Mouse (Mus musculus): ENCODE data around the gene Rhoh.

Rhoh gene

GRCm38 (mm10) chr5:65861154-65861944 is at the start of gene Rhoh:
Rhoh (plus strand) TSS chr5:65861213.
- in situ Hi-C loops (cut with MboI, MseI): no loop called here

- in situ Hi-C loops (cut with MboI, MseI): no loop called here
These were observed 37.3 kb upstream of the Rhoh start for GRCm38 (mm10) chr5:65823601-65824133.

- in situ Hi-C loops (cut with MboI, MseI): no loop called here
These were observed 34.5 kb upstream of the Rhoh start for GRCm38 (mm10) chr5:65826476-65826875.

GRCm38 (mm10) chr5:65827102-65827501 is 33.9 kb upstream of the Rhoh start:
- in situ Hi-C loops (cut with MboI, MseI): no loop called here

- in situ Hi-C loops (cut with MboI, MseI): no loop called here
These were observed 32.8 kb upstream of the Rhoh start for GRCm38 (mm10) chr5:65828261-65828660.

GRCm38 (mm10) chr5:65829059-65829458 is 32.0 kb upstream of the Rhoh start:
- in situ Hi-C loops (cut with MboI, MseI): no loop called here

- in situ Hi-C loops (cut with MboI, MseI): loop anchor here (5.0 to 10.0 kb wide), 2 partner anchors 100 to 103 kb away; partner anchors contain the start of gene Chrna9 (in 2 of the 2)
These were observed 28.9 kb upstream of the Rhoh start for GRCm38 (mm10) chr5:65831917-65832618.

GRCm38 (mm10) chr5:65833092-65833491 is 27.9 kb upstream of the Rhoh start:
- in situ Hi-C loops (cut with MboI, MseI): loop anchor here (5.0 to 10.0 kb wide), 2 partner anchors 99 to 102 kb away; partner anchors contain the start of gene Chrna9 (in 2 of the 2)

GRCm38 (mm10) chr5:65833766-65834498 is 27.1 kb upstream of the Rhoh start:
- in situ Hi-C loops (cut with MboI, MseI): loop anchor here (5.0 to 10.0 kb wide), 2 partner anchors 98 to 101 kb away; partner anchors contain the start of gene Chrna9 (in 2 of the 2)

GRCm38 (mm10) chr5:65838053-65838452 is 23.0 kb upstream of the Rhoh start:
- in situ Hi-C loops (cut with MboI, MseI): loop anchor here in 1 of 2 experiments (10.0 kb wide), 1 partner anchor 97 kb away; the partner anchor contains the start of gene Chrna9

- in situ Hi-C loops (cut with MboI, MseI): no loop called here
These were observed 18.1 kb upstream of the Rhoh start for GRCm38 (mm10) chr5:65842947-65843346.

GRCm38 (mm10) chr5:65846534-65846933 is 14.5 kb upstream of the Rhoh start:
- in situ Hi-C loops (cut with MboI, MseI): loop anchor here (5.0 kb wide), 1 partner anchor 46 kb away; no protein-coding TSS in a partner anchor

GRCm38 (mm10) chr5:65846958-65847357 is 14.1 kb upstream of the Rhoh start:
- in situ Hi-C loops (cut with MboI, MseI): loop anchor here (5.0 kb wide), 1 partner anchor 45 kb away; no protein-coding TSS in a partner anchor

GRCm38 (mm10) chr5:65847656-65848055 is 13.4 kb upstream of the Rhoh start:
- in situ Hi-C loops (cut with MboI, MseI): loop anchor here (5.0 kb wide), 1 partner anchor 45 kb away; no protein-coding TSS in a partner anchor

GRCm38 (mm10) chr5:65850765-65851164 is 10.2 kb upstream of the Rhoh start:
- in situ Hi-C loops (cut with MboI, MseI): no loop called here

- in situ Hi-C loops (cut with MboI, MseI): no loop called here
These were observed 6.2 kb upstream of the Rhoh start for GRCm38 (mm10) chr5:65854786-65855191.

- in situ Hi-C loops (cut with MboI, MseI): no loop called here
These were observed 5.4 kb upstream of the Rhoh start for GRCm38 (mm10) chr5:65855571-65855970.

GRCm38 (mm10) chr5:65856591-65857411 is 4.2 kb upstream of the Rhoh start:
- in situ Hi-C loops (cut with MboI, MseI): no loop called here

GRCm38 (mm10) chr5:65857935-65858334 is 3.1 kb upstream of the Rhoh start:
- in situ Hi-C loops (cut with MboI, MseI): no loop called here

GRCm38 (mm10) chr5:65858355-65858754 is 2.7 kb upstream of the Rhoh start:
- in situ Hi-C loops (cut with MboI, MseI): no loop called here
